Mouse (Mus musculus) heart, adult 2 months (tissue): Measurements from ENCODE around the gene Trim39. TPM values are rescaled to one million over a fixed set of nuclear protein-coding genes. Genes with fewer than 3 reads are reported as not detected.
A peak's percentile ranks its signal among the peaks of the same experiment; 100 is the strongest.

Source experiments
- DNase-seq, 2 experiments: peaks; one replicate each; pipeline ENCODE4 v3.0.0; 2021
- H3K27ac ChIP-seq: fragments of 200-600 bp; 2 replicates; pipeline ENCODE4 v1.8.1; 2022
- H3K27me3 ChIP-seq: fragments of 200-500 bp; 2 replicates; pipeline ENCODE4 v1.6.1; 2012; ENCODE audit warnings: mild to moderate bottlenecking, low read length, inconsistent platforms, mixed read lengths; ENCODE audit not compliant: control insufficient read depth, insufficient read depth
- H3K36me3 ChIP-seq: fragments of 200-500 bp; 2 replicates; pipeline ENCODE4 v1.6.1; 2012; ENCODE audit warnings: low read length, inconsistent platforms; ENCODE audit not compliant: control insufficient read depth, insufficient read depth
- H3K4me1 ChIP-seq: fragments of 200-500 bp; 2 replicates; pipeline ENCODE4 v1.6.1; 2011; ENCODE audit warnings: low read length; ENCODE audit not compliant: control insufficient read depth, insufficient read depth
- H3K4me3 ChIP-seq: fragments of 200-600 bp; 2 replicates; pipeline ENCODE4 v1.8.1; 2022
- H3K79me2 ChIP-seq: fragments of 200-500 bp; replicated peaks from 2 replicates; pipeline ENCODE4 v1.6.1; 2012; ENCODE audit warnings: mild to moderate bottlenecking, inconsistent platforms, low read length, moderate library complexity, mixed read lengths; ENCODE audit not compliant: control insufficient read depth, insufficient read depth
- H3K9ac ChIP-seq: fragments of 200-500 bp; 2 replicates; pipeline ENCODE4 v1.6.1; 2012; ENCODE audit warnings: low read depth, mild to moderate bottlenecking, control low read depth, inconsistent platforms, low read length, mixed read lengths
- CTCF ChIP-seq: fragments of 200-600 bp; IDR thresholded peaks from 2 replicates; pipeline ENCODE4 v1.8.1; 2022; ENCODE audit warnings: antibody characterized with exemption, mild to moderate bottlenecking, moderate library complexity
- EP300 ChIP-seq: fragments of 200-500 bp; IDR thresholded peaks from 2 replicates; pipeline ENCODE4 v1.6.1; 2011; ENCODE audit warnings: low read depth, low read length, control low read depth; ENCODE audit not compliant: insufficient read depth
- POLR2A ChIP-seq: fragments of 200-500 bp; IDR thresholded peaks from 2 replicates; pipeline ENCODE4 v1.6.1; 2011; ENCODE audit warnings: mild to moderate bottlenecking, low read depth, low read length, control low read depth; ENCODE audit not compliant: insufficient read depth
- WGBS: fragments of 180-500 bp; shearing (Covaris S2); methylation state at CpG from one replicate; pipeline ENCODE4 v1.1.7; 2018; 5-methylcytosine and 5-hydroxymethylcytosine counted together
- intact Hi-C: fragments of 180-260 bp; cut with DNase I; formaldehyde crosslinking; loops from one replicate; pipeline ENCODE4 v1.15.1; 2025
- polyA plus RNA-seq: library from polyadenylated mRNA; depleted of rRNA; stranded (reverse); fragments of >200 nt; gene quantifications from 2 replicates; pipeline ENCODE4 v1.2.3, GENCODE M21; 2012
- total RNA-seq, 2 experiments: library from RNA; stranded (reverse); gene quantifications; 2 replicates each; pipeline ENCODE4 v1.2.3; 2021

The Trim39 gene
- total and polyA plus RNA-seq, 3 experiments, result 6.0 to 7.6 (median 6.7) TPM

GRCm38 (mm10) chr17:36257241-36257947 is 14.7 kb downstream of the Trim39 start:
- peak; percentile 85 to 88 for DNase-seq
- Histone ChIP-seq H3K4me1 (no peaks in the 10 kb centered on the region), H3K27ac (peak overlapping the region; percentile 92), H3K79me2 (no peaks in the 10 kb centered on the region), H3K36me3 (no peaks in the 10 kb centered on the region), H3K9ac (peak overlapping the region; percentile 81), H3K4me3 (peak overlapping the region; percentile 74), H3K27me3 (no peaks in the 10 kb centered on the region)
- intact Hi-C loops, result no loop called here
- under 1% methylated on average over 37 of the region's 37 CpGs for WGBS
- TF ChIP-seq EP300, result 0 out of 2 replicates have a peak, but pooled peaks have one; percentile 34
- TF ChIP-seq POLR2A, result peak; percentile 68
- peak; percentile 78 for TF ChIP-seq CTCF

- no peak overlapping the region for H3K4me3 ChIP-seq
- no peaks in the 10 kb centered on the region for H3K79me2 ChIP-seq
- DNase-seq, result no peak
- no peak overlapping the region for H3K9ac ChIP-seq
- H3K27ac ChIP-seq, result no peak overlapping the region
- no peaks in the 10 kb centered on the region for H3K36me3 ChIP-seq
- 29% methylated on average over 6 of the region's 6 CpGs for WGBS
- peaks cover 6% of the 10 kb centered on the region; the same call in 1 of the 2 replicates for H3K27me3 ChIP-seq
- no peaks in the 10 kb centered on the region; the same call in 1 of the 2 replicates for H3K4me1 ChIP-seq
- intact Hi-C loops, result no loop called here
- TF ChIP-seq CTCF (no peak), EP300 (no peak), POLR2A (no peak)
Observed at GRCm38 (mm10) chr17:36253087-36253600, 18.9 kb downstream of the Trim39 start.

- Histone ChIP-seq H3K27me3 (peaks cover 8% of the 10 kb centered on the region), H3K27ac (no peak overlapping the region), H3K79me2 (no peaks in the 10 kb centered on the region), H3K4me1 (no peaks in the 10 kb centered on the region; the same call in 1 of the 2 replicates), H3K36me3 (no peaks in the 10 kb centered on the region), H3K9ac (no peak overlapping the region; the same call in 1 of the 2 replicates), H3K4me3 (no peak overlapping the region)
- DNase-seq, result peak in 1 of 2 experiments; percentile 34
- TF ChIP-seq POLR2A (no peak), EP300 (no peak), CTCF (no peak)
- intact Hi-C loops, result no loop called here
- 9% methylated on average over 25 of the region's 25 CpGs for WGBS
Observed at GRCm38 (mm10) chr17:36252250-36252876, 19.7 kb downstream of the Trim39 start.

GRCm38 (mm10) chr17:36248886-36249285 is 23.2 kb downstream of the Trim39 start:
- Histone ChIP-seq H3K27me3 (peaks cover 8% of the 10 kb centered on the region), H3K27ac (no peak overlapping the region), H3K9ac (no peak overlapping the region), H3K36me3 (no peaks in the 10 kb centered on the region), H3K4me3 (no peak overlapping the region), H3K4me1 (no peaks in the 10 kb centered on the region; the same call in 1 of the 2 replicates), H3K79me2 (no peaks in the 10 kb centered on the region)
- TF ChIP-seq CTCF, result no peak
- no peak for DNase-seq
- WGBS, result 16% methylated on average over 33 of the region's 33 CpGs
- intact Hi-C loops, result no loop called here

GRCm38 (mm10) chr17:36245741-36246140 is 26.3 kb downstream of the Trim39 start:
- H3K79me2 ChIP-seq, result no peaks in the 10 kb centered on the region
- no peaks in the 10 kb centered on the region for H3K36me3 ChIP-seq
- intact Hi-C loops, result no loop called here
- no peak overlapping the region for H3K4me3 ChIP-seq
- no peaks in the 10 kb centered on the region for H3K4me1 ChIP-seq
- TF ChIP-seq POLR2A, result no peak
- no peak for TF ChIP-seq EP300
- TF ChIP-seq CTCF, result peak; percentile 42
- H3K27ac ChIP-seq, result no peak overlapping the region
- DNase-seq, result no peak
- 78% methylated on average over 2 of the region's 2 CpGs for WGBS
- peaks cover 7% of the 10 kb centered on the region for H3K27me3 ChIP-seq
- no peak overlapping the region for H3K9ac ChIP-seq

GRCm38 (mm10) chr17:36244031-36244430 is 28.0 kb downstream of the Trim39 start:
- 31% methylated on average over 5 of the region's 5 CpGs for WGBS

More at GRCm38 (mm10) chr17:36244031-36244430, 28.0 kb downstream of the Trim39 start:
- H3K27ac ChIP-seq, result no peak overlapping the region
- peaks cover 7% of the 10 kb centered on the region for H3K27me3 ChIP-seq
- no peak for DNase-seq
- H3K4me1 ChIP-seq, result no peaks in the 10 kb centered on the region
- no peak overlapping the region for H3K4me3 ChIP-seq
- H3K9ac ChIP-seq, result no peak overlapping the region
- no peak for TF ChIP-seq EP300
- no peak for TF ChIP-seq POLR2A
- no peak for TF ChIP-seq CTCF
- H3K79me2 ChIP-seq, result no peaks in the 10 kb centered on the region
- no peaks in the 10 kb centered on the region for H3K36me3 ChIP-seq
- intact Hi-C loops, result no loop called here
